Mouse (Mus musculus) embryonic facial prominence, embryonic 15.5 days (tissue): ENCODE data around the gene Alg1. TPM values are rescaled to one million over a fixed set of nuclear protein-coding genes. Genes with fewer than 3 reads are reported as not detected.
A peak's percentile ranks its signal among the peaks of the same experiment; 100 is the strongest.
"Not testable (repeated sequence)": the region's sequence is repeated elsewhere in the genome, so short reads cannot be mapped to it uniquely, and the experiment has no call there.

Experiments
- ATAC-seq: fragments of 200-750 bp; cut with Nextera tagmentation; 2 replicates; pipeline ENCODE4 v1.8.0; 2017; ENCODE audit warnings: low read depth, moderate TSS enrichment; ENCODE audit not compliant: insufficient number of reproducible peaks, low FRiP score, low TSS enrichment
- H3K27ac ChIP-seq: fragments of 300-500 bp; sonication (generic); replicated peaks from 2 replicates; pipeline ENCODE4 v1.5.1; 2015; ENCODE audit warnings: mild to moderate bottlenecking, inconsistent platforms
- H3K27me3 ChIP-seq: fragments of 300-500 bp; sonication (generic); 2 replicates; pipeline ENCODE4 v1.6.1; 2015; ENCODE audit warnings: inconsistent platforms
- H3K36me3 ChIP-seq: fragments of 300-500 bp; sonication (generic); 2 replicates; pipeline ENCODE4 v1.6.1; 2015; ENCODE audit warnings: mild to moderate bottlenecking, inconsistent platforms
- H3K4me1 ChIP-seq: fragments of 300-500 bp; sonication (generic); 2 replicates; pipeline ENCODE4 v1.6.1; 2015; ENCODE audit warnings: inconsistent platforms
- H3K4me2 ChIP-seq: fragments of 300-500 bp; sonication (generic); replicated peaks from 2 replicates; pipeline ENCODE4 v1.6.1; 2015; ENCODE audit warnings: mild to moderate bottlenecking, inconsistent platforms
- H3K4me3 ChIP-seq: fragments of 300-500 bp; sonication (generic); replicated peaks from 2 replicates; pipeline ENCODE4 v1.5.1; 2015; ENCODE audit warnings: mild to moderate bottlenecking, inconsistent platforms
- H3K9ac ChIP-seq: fragments of 300-500 bp; sonication (generic); 2 replicates; pipeline ENCODE4 v1.6.1; 2015; ENCODE audit warnings: inconsistent platforms
- H3K9me3 ChIP-seq: fragments of 300-500 bp; sonication (generic); replicated peaks from 2 replicates; pipeline ENCODE4 v1.6.1; 2016; ENCODE audit warnings: inconsistent platforms
- WGBS: fragments of 180-500 bp; shearing (Covaris S2); methylation state at CpG from one replicate; pipeline ENCODE4 v1.1.7; 2015; 5-methylcytosine and 5-hydroxymethylcytosine counted together
- polyA plus RNA-seq: library from polyadenylated mRNA; unstranded; fragments of >200 nt; fragmentation: Nextera tagmentation; extraction: Ambion mirVana; gene quantifications from 2 replicates; pipeline ENCODE4 v1.2.1, GENCODE M21; 2015

The Alg1 gene
- polyA plus RNA-seq, 1 experiment from 2014 or later, result 38.5 TPM

DNA sequence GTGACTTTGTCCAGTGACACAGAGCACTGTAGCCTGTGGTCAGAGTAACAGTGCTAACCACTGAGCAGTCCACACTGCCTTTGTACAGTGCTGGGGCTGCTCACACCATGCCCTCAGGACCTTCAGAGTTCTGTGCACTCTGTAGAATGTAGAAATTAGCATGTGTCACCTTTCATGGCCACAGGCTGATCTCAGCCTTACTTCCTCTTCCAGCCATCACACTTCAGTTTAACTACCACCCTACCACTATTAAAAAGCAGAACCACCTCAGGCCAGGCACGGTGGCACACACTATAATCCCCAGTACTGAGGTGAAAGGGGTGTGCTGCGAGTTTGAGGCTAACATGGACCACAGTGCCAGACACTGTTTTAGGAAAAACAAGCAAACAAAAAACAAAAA, 23.1 kb upstream of the Alg1 start:
- no peaks in the 10 kb centered on the region for H3K9me3 ChIP-seq
- H3K27ac ChIP-seq, result no peak overlapping the region
- H3K4me2 ChIP-seq, result no peak overlapping the region
- no peak overlapping the region for H3K4me3 ChIP-seq
- H3K9ac ChIP-seq, result no peak overlapping the region
- H3K27me3 ChIP-seq, result 0 out of 2 replicates have a peak, but pooled peaks cover 7% of the 10 kb centered on the region
- H3K4me1 ChIP-seq, result no peaks in the 10 kb centered on the region
- ATAC-seq, result no peak
- 64% methylated on average over 2 of the region's 2 CpGs for WGBS
- no peaks in the 10 kb centered on the region for H3K36me3 ChIP-seq

DNA sequence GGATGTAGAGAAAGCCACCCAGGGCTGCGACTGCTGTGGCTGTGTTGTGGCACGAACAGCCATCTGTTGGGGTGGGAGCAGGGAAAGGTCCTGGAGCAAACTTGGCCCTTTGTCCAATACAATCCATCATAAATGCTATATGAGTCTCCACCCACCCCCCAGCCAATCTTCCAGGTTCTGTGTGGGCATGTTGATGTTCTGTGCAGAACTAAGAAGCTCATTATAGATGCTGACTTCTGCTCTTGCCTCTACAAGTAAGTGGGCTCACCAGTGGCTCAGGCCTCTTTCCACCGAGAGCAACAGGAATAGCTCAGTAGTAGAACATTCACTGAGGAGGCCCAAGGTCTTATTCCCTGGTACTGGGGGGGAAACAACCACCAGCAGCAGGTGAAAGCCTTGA, 21.3 kb upstream of the Alg1 start:
- Histone ChIP-seq H3K4me3 (no peak overlapping the region), H3K4me2 (no peak overlapping the region), H3K36me3 (no peaks in the 10 kb centered on the region), H3K9me3 (no peaks in the 10 kb centered on the region), H3K9ac (no peak overlapping the region), H3K27me3 (peaks cover 7% of the 10 kb centered on the region; the same call in 1 of the 2 replicates), H3K27ac (no peak overlapping the region), H3K4me1 (no peaks in the 10 kb centered on the region)
- 76% methylated on average over 3 of the region's 3 CpGs for WGBS
- ATAC-seq, result no peak

GRCm38 (mm10) chr16:5214126-5214525, 19.3 kb upstream of the Alg1 start:
- H3K9ac ChIP-seq, result no peak overlapping the region
- H3K36me3 ChIP-seq, result no peaks in the 10 kb centered on the region
- H3K9me3 ChIP-seq, result no peaks in the 10 kb centered on the region
- peaks cover 7% of the 10 kb centered on the region; the same call in 1 of the 2 replicates for H3K27me3 ChIP-seq
- no peak overlapping the region for H3K4me3 ChIP-seq
- H3K4me2 ChIP-seq, result no peak overlapping the region
- H3K27ac ChIP-seq, result no peak overlapping the region
- H3K4me1 ChIP-seq, result no peaks in the 10 kb centered on the region
- WGBS, result 88% methylated on average over 2 of the region's 2 CpGs
- ATAC-seq, result no peak

GRCm38 (mm10) chr16:5216686-5217085, 16.7 kb upstream of the Alg1 start:
- Histone ChIP-seq H3K4me2 (no peak overlapping the region), H3K27me3 (no peaks in the 10 kb centered on the region; the same call in 1 of the 2 replicates), H3K4me3 (no peak overlapping the region), H3K36me3 (no peaks in the 10 kb centered on the region), H3K4me1 (no peaks in the 10 kb centered on the region), H3K27ac (no peak overlapping the region), H3K9ac (no peak overlapping the region), H3K9me3 (no peaks in the 10 kb centered on the region)
- no peak for ATAC-seq
- 56% methylated on average over 6 of the region's 6 CpGs for WGBS

DNA sequence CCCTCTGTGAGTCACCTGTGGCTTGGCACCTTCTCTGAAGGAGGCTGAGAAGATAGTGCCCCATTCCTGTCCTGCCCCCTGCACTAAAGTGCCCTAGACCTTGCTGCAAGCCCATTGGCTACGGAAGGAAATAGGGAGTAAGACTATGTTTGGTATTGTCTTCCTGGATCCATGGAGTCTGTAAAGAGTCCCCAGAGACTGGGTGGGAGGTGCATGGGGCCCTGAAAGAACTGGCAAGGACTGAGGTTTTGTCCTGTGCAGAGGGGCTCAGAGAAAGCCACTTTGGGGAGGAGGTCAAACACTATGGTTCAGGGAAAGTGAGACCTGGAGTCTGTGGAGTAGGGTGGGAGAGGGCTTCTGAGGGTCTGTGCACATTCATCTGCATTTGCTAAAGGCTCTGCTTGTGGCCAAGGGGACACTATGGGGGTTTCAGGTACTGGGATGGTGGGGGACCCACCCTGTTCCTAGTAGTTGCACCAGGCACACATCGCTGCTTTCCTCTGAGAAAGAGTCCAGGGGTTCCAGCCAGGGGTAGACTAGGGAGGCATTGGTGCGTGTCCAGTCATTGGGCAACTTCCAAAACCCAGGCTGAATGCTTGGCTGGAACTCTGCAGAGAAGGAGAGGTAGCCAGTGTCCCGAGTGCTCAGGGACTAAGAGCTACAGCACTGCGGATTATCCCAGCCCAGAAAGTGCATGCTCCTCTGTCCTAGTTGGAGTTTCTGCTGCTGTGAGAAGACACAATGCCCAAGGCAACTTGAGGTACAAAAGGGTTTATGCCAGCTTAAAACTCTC, 15.9 kb upstream of the Alg1 start:
- H3K4me1 ChIP-seq, result no peaks in the 10 kb centered on the region
- H3K27ac ChIP-seq, result no peak overlapping the region
- no peak overlapping the region for H3K9ac ChIP-seq
- no peak overlapping the region for H3K4me3 ChIP-seq
- no peak for ATAC-seq
- H3K4me2 ChIP-seq, result no peak overlapping the region
- no peaks in the 10 kb centered on the region; the same call in 1 of the 2 replicates for H3K27me3 ChIP-seq
- no peaks in the 10 kb centered on the region for H3K9me3 ChIP-seq
- no peaks in the 10 kb centered on the region for H3K36me3 ChIP-seq
- WGBS, result 64% methylated on average over 5 of the region's 5 CpGs

DNA sequence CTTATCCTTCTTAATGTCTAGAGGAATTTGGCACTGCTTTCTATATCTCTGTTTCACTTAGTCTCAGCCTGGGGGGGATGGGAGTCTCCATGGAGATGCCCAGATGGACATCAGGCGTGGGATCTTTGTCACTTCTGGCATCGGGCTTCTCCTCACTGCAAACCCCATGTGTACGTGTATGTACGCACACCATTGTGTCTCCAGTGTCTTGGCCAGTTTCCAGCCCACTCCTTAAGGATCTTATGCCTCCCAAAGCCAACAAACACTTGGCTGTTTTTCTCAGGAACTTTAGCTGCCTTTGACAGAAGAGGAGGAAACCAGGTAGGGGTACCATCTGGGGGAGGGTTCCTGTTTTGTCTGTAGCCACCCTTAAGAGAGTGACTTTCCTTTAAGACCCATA, 12.0 kb upstream of the Alg1 start:
- Histone ChIP-seq H3K4me1 (no peaks in the 10 kb centered on the region), H3K27ac (no peak overlapping the region), H3K27me3 (no peaks in the 10 kb centered on the region; the same call in 1 of the 2 replicates), H3K9me3 (no peaks in the 10 kb centered on the region), H3K36me3 (no peaks in the 10 kb centered on the region), H3K4me3 (no peak overlapping the region), H3K9ac (no peak overlapping the region), H3K4me2 (no peak overlapping the region)
- no peak for ATAC-seq
- WGBS, result 48% methylated on average over 4 of the region's 4 CpGs

DNA sequence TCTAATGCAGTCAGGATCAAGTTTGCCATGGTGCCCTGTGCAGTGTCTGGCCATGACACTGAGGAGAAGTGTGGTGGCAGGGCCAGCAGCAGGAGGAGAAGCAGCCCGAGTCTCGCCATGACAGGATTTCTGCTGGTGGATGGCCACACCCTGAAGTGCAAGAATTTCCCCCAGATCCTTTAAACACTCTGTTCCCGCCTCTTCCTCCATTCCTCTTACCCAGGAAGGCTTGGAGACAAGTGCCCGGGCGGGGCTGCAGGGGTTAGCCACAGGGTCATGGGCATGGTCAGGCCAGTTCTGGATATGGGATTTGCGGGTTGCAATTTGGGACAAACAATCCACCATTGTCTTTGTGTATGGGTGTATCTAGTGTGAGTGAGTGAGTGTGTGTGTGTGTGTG, 11.3 kb upstream of the Alg1 start, which contains the start of gene AU021092:
Gene AU021092 (minus strand): TSS at position 160 of the 400 bp plus-strand sequence.
- Histone ChIP-seq H3K4me3 (no peak within 1 kb of the TSS), H3K4me1 (no peaks in the 10 kb centered on the region), H3K9ac (no peak within 1 kb of the TSS), H3K36me3 (no peaks in the 10 kb centered on the region), H3K9me3 (no peaks in the 10 kb centered on the region), H3K4me2 (no peak within 1 kb of the TSS), H3K27ac (no peak within 1 kb of the TSS), H3K27me3 (no peaks in the 10 kb centered on the region; the same call in 1 of the 2 replicates)
- ATAC-seq, result no peak
- WGBS, result 62% methylated on average over 6 of the region's 6 CpGs

DNA sequence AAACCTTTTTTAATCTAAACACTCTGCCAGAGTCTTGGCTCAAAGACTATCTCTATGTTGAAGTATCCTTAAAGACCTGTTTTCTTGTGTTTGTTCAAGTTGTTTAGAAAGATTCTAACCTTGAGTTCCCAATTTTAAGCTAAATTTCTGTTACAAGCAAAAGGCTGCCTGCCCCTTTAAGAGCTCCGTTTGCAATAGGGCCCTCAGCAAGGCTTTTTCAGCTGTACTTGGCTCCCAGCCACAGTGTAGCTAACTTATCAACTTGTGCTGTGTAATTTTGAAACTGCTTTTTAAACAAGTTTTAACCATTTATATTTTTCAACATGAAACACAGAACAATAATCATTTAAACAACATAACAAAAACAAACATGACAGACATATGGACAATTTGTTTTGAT, 6.9 kb upstream of the Alg1 start:
- not testable (repeated sequence) for H3K4me2 ChIP-seq, ATAC-seq, H3K4me3 ChIP-seq, H3K36me3 ChIP-seq, H3K9me3 ChIP-seq, H3K27ac ChIP-seq, H3K9ac ChIP-seq, H3K27me3 ChIP-seq, H3K4me1 ChIP-seq
- 0% methylated on average over 1 of the region's 1 CpGs for WGBS

DNA sequence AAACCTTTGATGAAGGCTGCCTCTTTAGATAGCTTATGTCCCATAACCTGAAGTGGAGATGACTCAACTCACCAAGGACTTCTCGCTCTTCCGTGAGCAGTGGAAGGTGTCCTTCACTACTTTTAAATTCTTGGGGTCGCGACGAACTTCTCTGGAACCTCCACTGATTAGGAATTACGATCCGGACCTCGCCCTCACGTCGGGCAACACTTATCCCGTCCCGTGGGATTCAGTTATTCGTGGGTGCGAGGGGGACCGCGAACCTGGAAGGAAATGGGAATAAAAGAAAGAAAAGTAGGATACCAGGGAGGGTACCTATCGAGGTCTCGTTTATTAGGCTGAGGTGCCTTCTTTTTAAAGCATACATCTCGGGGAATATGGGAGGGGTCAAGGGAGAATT, 5.9 kb upstream of the Alg1 start:
- H3K4me2 ChIP-seq, H3K4me1 ChIP-seq, H3K27ac ChIP-seq, H3K27me3 ChIP-seq, H3K4me3 ChIP-seq, H3K36me3 ChIP-seq, ATAC-seq, H3K9ac ChIP-seq, H3K9me3 ChIP-seq: not testable (repeated sequence)
- WGBS, result 87% methylated on average over 19 of the region's 19 CpGs

DNA sequence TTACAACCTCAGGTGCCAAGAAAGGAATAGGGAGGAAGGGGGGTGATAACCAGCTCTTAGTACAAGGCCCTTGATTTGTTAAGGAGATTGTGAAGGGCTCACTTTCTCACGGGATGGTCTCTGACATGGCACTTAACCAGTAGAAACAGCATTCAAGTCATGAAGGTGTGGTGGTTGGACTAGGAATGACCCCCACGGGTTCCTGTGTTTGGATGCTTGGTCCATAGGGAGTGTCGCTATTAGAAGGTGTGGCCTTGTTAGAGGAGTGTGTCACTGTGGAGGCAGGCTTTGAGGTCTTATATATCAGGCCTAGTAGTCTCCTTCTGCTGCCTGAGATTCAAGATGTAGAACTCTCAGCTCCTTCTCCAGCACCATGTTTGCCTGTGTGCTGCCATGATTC, 5.3 kb upstream of the Alg1 start:
- not testable (repeated sequence) for H3K4me2 ChIP-seq, H3K27me3 ChIP-seq, H3K9me3 ChIP-seq, H3K9ac ChIP-seq, H3K27ac ChIP-seq, H3K4me3 ChIP-seq, H3K36me3 ChIP-seq, H3K4me1 ChIP-seq, ATAC-seq
- WGBS, result 82% methylated on average over 3 of the region's 3 CpGs

GRCm38 (mm10) chr16:5232982-5233381, 439 bp upstream of the Alg1 start:
- peak overlapping the region; percentile 91 for H3K4me3 ChIP-seq
- H3K9me3 ChIP-seq, result no peaks in the 10 kb centered on the region
- H3K4me1 ChIP-seq, result peaks cover 10% of the 10 kb centered on the region
- no peak overlapping the region for H3K27ac ChIP-seq
- H3K27me3 ChIP-seq, result no peaks in the 10 kb centered on the region
- no peak overlapping the region for H3K9ac ChIP-seq
- 67% methylated on average over 4 of the region's 4 CpGs for WGBS
- H3K36me3 ChIP-seq, result no peaks in the 10 kb centered on the region
- ATAC-seq, result 0 out of 2 replicates have a peak, but pooled peaks have one; percentile 12
- peak overlapping the region; percentile 82 for H3K4me2 ChIP-seq

GRCm38 (mm10) chr16:5242355-5242754, 8.9 kb downstream of the Alg1 start:
- Histone ChIP-seq H3K4me3 (no peak overlapping the region), H3K27ac (no peak overlapping the region), H3K9ac (no peak overlapping the region), H3K27me3 (no peaks in the 10 kb centered on the region), H3K4me2 (no peak overlapping the region), H3K4me1 (no peaks in the 10 kb centered on the region), H3K9me3 (no peaks in the 10 kb centered on the region), H3K36me3 (peaks cover 69% of the 10 kb centered on the region)
- WGBS, result 89% methylated on average over 4 of the region's 4 CpGs
- ATAC-seq, result no peak
